In genomic region chr8:13548831-13549230, GRCm38 (mm10) we compare ENCODE assay signal across 8 mouse cellular contexts. TPM values are rescaled to one million over a fixed set of nuclear protein-coding genes. Genes with fewer than 3 reads are reported as not detected.
DNase-seq lines count a peak whose midpoint lies in the region; ATAC-seq and TF ChIP-seq lines count a peak whose summit lies in the region.
"Had no signal": no experiment of that assay in that cellular context is flagged by ENCODE, and none has a peak within 500 bp of the region (broad histone marks: within the 10 kb centered on the region; RNA-seq: fewer than 3 reads in every experiment).

No protein-coding gene starts in this region.

- no peaks in the 10 kb centered on the region for H3K27me3 ChIP-seq in embryonic facial prominence, embryonic 10.5 days (replicated peaks; ENCODE audit: low read depth, poor library complexity, severe bottlenecking)
- H3K27me3 ChIP-seq: embryonic facial prominence, embryonic 12.5 days had no signal

- H3K4me3 ChIP-seq in embryonic facial prominence, embryonic 10.5 days: no peak overlapping the region
- no peak overlapping the region for H3K4me3 ChIP-seq in lung, adult 2 months (replicated peaks; ENCODE audit: extremely low read depth, low read depth, low read length)
- H3K4me3 ChIP-seq: embryonic facial prominence, embryonic 12.5 days had no signal

- H3K27ac ChIP-seq in embryonic facial prominence, embryonic 10.5 days (replicated peaks): peak overlapping the region; percentile 3; the same call in 1 of the 2 replicates
- H3K27ac ChIP-seq: embryonic facial prominence, embryonic 12.5 days had no signal

- TF ChIP-seq POLR2A in lung, adult 2 months (IDR thresholded peaks at IDR 0.05; ENCODE audit: borderline replicate concordance, extremely low read depth, low read depth, low read length): no peak

- no peak for ATAC-seq in erythroblast, adult 5-6 weeks (replicated peaks; ENCODE audit: low FRiP score, poor library complexity, severe bottlenecking)

- 54% methylated on average over 9 of the region's 9 CpGs for WGBS in embryonic facial prominence, embryonic 10.5 days
- WGBS in lung, adult 2 months: 24% methylated on average over 9 of the region's 9 CpGs

- DNase-seq in right cerebral cortex, adult 18-20 months: peak; percentile 71
- DNase-seq in right cerebral cortex, postnatal 25 days: no peak
- DNase-seq in embryonic facial prominence, embryonic 10.5 days (ENCODE audit: low spot score): peak; percentile 36
- peak; percentile 5 for DNase-seq in induced T-regulatory cell, adult 2 months (ENCODE audit: low read depth)
- DNase-seq in lung, adult 2 months: peak; percentile 47
- peak; percentile 84 for DNase-seq in urinary bladder, postnatal 14 days (ENCODE audit: low spot score)

- TF ChIP-seq CTCF in lung, adult 2 months (IDR thresholded peaks at IDR 0.05; ENCODE audit: insufficient read depth, low read length): no peak

- peaks cover 9% of the 10 kb centered on the region; the same call in 1 of the 2 replicates for H3K4me1 ChIP-seq in embryonic facial prominence, embryonic 10.5 days
- H3K4me1 ChIP-seq in lung, adult 2 months (ENCODE audit: control insufficient read depth, insufficient read depth, low read length): peaks cover 8% of the 10 kb centered on the region
- H3K4me1 ChIP-seq: embryonic facial prominence, embryonic 12.5 days had no signal

- no peaks in the 10 kb centered on the region for H3K36me3 ChIP-seq in embryonic facial prominence, embryonic 10.5 days (replicated peaks)
- H3K36me3 ChIP-seq: embryonic facial prominence, embryonic 12.5 days had no signal

- H3K9me3 ChIP-seq in embryonic facial prominence, embryonic 10.5 days: peaks cover 6% of the 10 kb centered on the region; the same call in 1 of the 2 replicates
- H3K9me3 ChIP-seq: embryonic facial prominence, embryonic 12.5 days had no signal

RNA-seq across cellular contexts. Expression of gene 1700029H14Rik, which starts 13.4 kb away (rescaled TPM):
- not detected in 2 replicates for polyA plus RNA-seq in embryonic facial prominence, embryonic 10.5 days (2016; fragmentation: Nextera tagmentation; extraction: Ambion mirVana)
- polyA plus RNA-seq in lung, adult 2 months (2012; rRNA removed): 0.11 and 0.69 TPM in 2 replicates
- total RNA-seq in erythroblast, adult 5-6 weeks (2015; ENCODE audit: low replicate concordance): not detected in 2 replicates
- not detected in 2 replicates for total RNA-seq in erythroblast, adult 5-6 weeks (2017; ENCODE audit: low replicate concordance)
- polyA plus RNA-seq: embryonic facial prominence, embryonic 12.5 days had no signal

RNA-seq across cellular contexts. Expression of gene Gas6, which starts 54.5 kb away (rescaled TPM):
- polyA plus RNA-seq in embryonic facial prominence, embryonic 10.5 days (2016; fragmentation: Nextera tagmentation; extraction: Ambion mirVana): 7.8 and 8.2 TPM in 2 replicates
- 245 and 264 TPM in 2 replicates for polyA plus RNA-seq in lung, adult 2 months (2012; rRNA removed)
- total RNA-seq in erythroblast, adult 5-6 weeks (2015; ENCODE audit: low replicate concordance): not detected in 2 replicates
- total RNA-seq in erythroblast, adult 5-6 weeks (2017; ENCODE audit: low replicate concordance): 0.09 and 3.1 TPM in 2 replicates

Comparison
In these comparisons a context has a peak if more than half of its experiments do, and no peak if none do; other contexts are left out.
1. RNA of gene Gas6, which starts 54.5 kb away (polyA plus RNA-seq): 245 to 264 TPM in lung, adult 2 months; 7.8 to 8.2 TPM in embryonic facial prominence, embryonic 10.5 days; every median in the first group is over 10 times any median in the second.